Mouse (Mus musculus): Measurements from ENCODE around the gene Dcx. TPM values are rescaled to one million over a fixed set of nuclear protein-coding genes. Genes with fewer than 3 reads are reported as not detected.

Dcx gene
- polyA plus RNA-seq, 1 experiment = 2.8 TPM

- no peak overlapping the region for H3K27ac ChIP-seq (ENCODE audit: insufficient read depth, low read length)
- no peaks in the 10 kb centered on the region for H3K27me3 ChIP-seq (ENCODE audit: control insufficient read depth, insufficient read depth, low read length)
- 75% methylated on average over 4 of the region's 4 CpGs for WGBS
- DNase-seq = no peak
- TF ChIP-seq CTCF (IDR thresholded peaks at IDR 0.05; ENCODE audit: borderline replicate concordance, insufficient read depth, low read depth, low read length) (no peak), POLR2A (IDR thresholded peaks at IDR 0.05; ENCODE audit: borderline replicate concordance, insufficient read depth, low read length) (no peak)
- H3K4me3 ChIP-seq (replicated peaks; ENCODE audit: insufficient read depth, low read depth, low read length) = no peak overlapping the region
- no peaks in the 10 kb centered on the region for H3K4me1 ChIP-seq (ENCODE audit: control insufficient read depth, insufficient read depth, low read length)
Measured at GRCm38 (mm10) chrX:143881806-143882468, 51.2 kb downstream of the Dcx start.

DNA sequence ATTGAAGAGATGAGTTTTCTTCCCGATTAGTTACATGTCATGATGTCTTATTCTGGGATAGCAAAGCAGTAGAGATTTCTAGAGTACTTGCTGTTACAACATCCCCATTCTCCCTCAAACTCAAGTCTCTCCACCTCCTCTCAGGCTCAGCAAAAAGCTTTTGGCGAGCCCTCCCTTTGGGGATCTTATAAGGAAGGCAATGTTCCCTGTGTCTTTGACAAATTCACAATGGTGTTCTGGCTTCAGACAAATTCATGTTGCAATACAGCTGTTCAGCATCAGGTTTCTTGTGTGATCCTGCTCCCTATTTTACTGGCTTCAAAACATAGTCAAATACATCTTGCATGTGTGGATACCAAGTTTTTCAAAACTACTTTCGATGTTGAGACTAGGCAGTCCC lies 53.5 kb downstream of the Dcx start:
- 87% methylated on average over 3 of the region's 3 CpGs for WGBS
- H3K27me3 ChIP-seq (ENCODE audit: control insufficient read depth, insufficient read depth, low read length) = no peaks in the 10 kb centered on the region
- no peak overlapping the region for H3K27ac ChIP-seq (ENCODE audit: insufficient read depth, low read length)
- TF ChIP-seq POLR2A (IDR thresholded peaks at IDR 0.05; ENCODE audit: borderline replicate concordance, insufficient read depth, low read length) = no peak
- no peak for TF ChIP-seq CTCF (IDR thresholded peaks at IDR 0.05; ENCODE audit: borderline replicate concordance, insufficient read depth, low read depth, low read length)
- no peaks in the 10 kb centered on the region for H3K4me1 ChIP-seq (ENCODE audit: control insufficient read depth, insufficient read depth, low read length)
- H3K4me3 ChIP-seq (replicated peaks; ENCODE audit: insufficient read depth, low read depth, low read length) = no peak overlapping the region
- DNase-seq = no peak

- Histone ChIP-seq H3K27ac (ENCODE audit: insufficient read depth, low read length) (no peak overlapping the region), H3K27me3 (ENCODE audit: control insufficient read depth, insufficient read depth, low read length) (no peaks in the 10 kb centered on the region), H3K4me1 (ENCODE audit: control insufficient read depth, insufficient read depth, low read length) (no peaks in the 10 kb centered on the region), H3K4me3 (replicated peaks; ENCODE audit: insufficient read depth, low read depth, low read length) (no peak overlapping the region)
- no peak for TF ChIP-seq CTCF (IDR thresholded peaks at IDR 0.05; ENCODE audit: borderline replicate concordance, insufficient read depth, low read depth, low read length)
- TF ChIP-seq POLR2A (IDR thresholded peaks at IDR 0.05; ENCODE audit: borderline replicate concordance, insufficient read depth, low read length) = no peak
- WGBS = 88% methylated on average over 5 of the region's 5 CpGs
- DNase-seq = no peak
Measured at GRCm38 (mm10) chrX:143867129-143867664, 65.9 kb downstream of the Dcx start.

DNA sequence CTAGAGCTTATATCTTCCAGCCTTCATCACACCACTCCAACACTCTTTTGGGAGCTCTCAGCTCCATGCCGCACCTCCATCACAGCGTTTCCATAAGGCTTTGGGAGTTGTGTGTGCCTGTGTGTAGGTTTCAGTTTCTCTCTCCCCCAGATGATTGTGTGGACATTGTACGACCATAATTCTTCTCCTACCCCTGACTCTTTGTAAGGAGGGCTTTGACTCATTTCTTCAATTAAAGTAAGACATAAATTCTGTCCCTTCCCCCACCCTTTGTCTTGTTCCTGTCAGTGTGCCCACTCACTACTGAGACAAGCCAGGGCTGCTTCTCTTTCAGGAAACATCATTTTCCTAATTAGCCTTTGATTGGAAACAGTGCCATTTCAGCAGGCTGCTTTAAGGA lies 81.8 kb downstream of the Dcx start:
- no peak for DNase-seq
- 80% methylated on average over 3 of the region's 3 CpGs for WGBS
- H3K27me3 ChIP-seq (ENCODE audit: control insufficient read depth, insufficient read depth, low read length) = no peaks in the 10 kb centered on the region

GRCm38 (mm10) chrX:143849969-143850368 lies 83.1 kb downstream of the Dcx start:
- TF ChIP-seq POLR2A (IDR thresholded peaks at IDR 0.05; ENCODE audit: borderline replicate concordance, insufficient read depth, low read length) = no peak
- TF ChIP-seq CTCF (IDR thresholded peaks at IDR 0.05; ENCODE audit: borderline replicate concordance, insufficient read depth, low read depth, low read length) = no peak
- 85% methylated on average over 3 of the region's 3 CpGs for WGBS
- H3K4me1 ChIP-seq (ENCODE audit: control insufficient read depth, insufficient read depth, low read length) = no peaks in the 10 kb centered on the region
- H3K27me3 ChIP-seq (ENCODE audit: control insufficient read depth, insufficient read depth, low read length) = no peaks in the 10 kb centered on the region
- no peak for DNase-seq
- no peak overlapping the region for H3K27ac ChIP-seq (ENCODE audit: insufficient read depth, low read length)
- H3K4me3 ChIP-seq (replicated peaks; ENCODE audit: insufficient read depth, low read depth, low read length) = no peak overlapping the region

More for the DNA sequence above, 81.8 kb downstream of the Dcx start:
- Histone ChIP-seq H3K27ac (ENCODE audit: insufficient read depth, low read length) (no peak overlapping the region), H3K4me1 (ENCODE audit: control insufficient read depth, insufficient read depth, low read length) (no peaks in the 10 kb centered on the region), H3K4me3 (replicated peaks; ENCODE audit: insufficient read depth, low read depth, low read length) (no peak overlapping the region)
- TF ChIP-seq POLR2A (IDR thresholded peaks at IDR 0.05; ENCODE audit: borderline replicate concordance, insufficient read depth, low read length) (no peak), CTCF (IDR thresholded peaks at IDR 0.05; ENCODE audit: borderline replicate concordance, insufficient read depth, low read depth, low read length) (no peak)

DNA sequence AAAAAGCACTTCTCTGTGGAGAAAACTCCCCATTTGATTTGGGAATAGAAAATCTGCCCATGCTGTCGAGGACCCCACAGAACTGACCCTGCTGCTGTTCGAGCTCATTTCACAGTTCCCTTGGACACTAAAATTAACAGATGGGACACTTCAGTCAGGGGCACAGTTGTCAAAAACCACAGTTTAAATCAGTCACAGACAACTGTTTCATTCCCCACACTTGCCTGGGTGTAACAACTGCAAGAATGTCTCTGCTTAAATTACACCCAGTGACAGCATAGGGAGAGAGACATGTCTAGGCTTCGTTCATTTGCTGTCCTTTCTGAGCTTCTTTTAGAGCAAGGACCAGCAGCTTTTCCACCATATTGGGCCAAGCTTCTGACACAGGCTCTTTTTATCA lies 86.5 kb downstream of the Dcx start:
- no peak overlapping the region for H3K4me3 ChIP-seq (replicated peaks; ENCODE audit: insufficient read depth, low read depth, low read length)
- WGBS = 66% methylated on average over 3 of the region's 3 CpGs
- no peak for TF ChIP-seq CTCF (IDR thresholded peaks at IDR 0.05; ENCODE audit: borderline replicate concordance, insufficient read depth, low read depth, low read length)
- no peak for TF ChIP-seq POLR2A (IDR thresholded peaks at IDR 0.05; ENCODE audit: borderline replicate concordance, insufficient read depth, low read length)
- no peaks in the 10 kb centered on the region for H3K4me1 ChIP-seq (ENCODE audit: control insufficient read depth, insufficient read depth, low read length)
- DNase-seq = no peak
- H3K27me3 ChIP-seq (ENCODE audit: control insufficient read depth, insufficient read depth, low read length) = no peaks in the 10 kb centered on the region
- no peak overlapping the region for H3K27ac ChIP-seq (ENCODE audit: insufficient read depth, low read length)

DNA sequence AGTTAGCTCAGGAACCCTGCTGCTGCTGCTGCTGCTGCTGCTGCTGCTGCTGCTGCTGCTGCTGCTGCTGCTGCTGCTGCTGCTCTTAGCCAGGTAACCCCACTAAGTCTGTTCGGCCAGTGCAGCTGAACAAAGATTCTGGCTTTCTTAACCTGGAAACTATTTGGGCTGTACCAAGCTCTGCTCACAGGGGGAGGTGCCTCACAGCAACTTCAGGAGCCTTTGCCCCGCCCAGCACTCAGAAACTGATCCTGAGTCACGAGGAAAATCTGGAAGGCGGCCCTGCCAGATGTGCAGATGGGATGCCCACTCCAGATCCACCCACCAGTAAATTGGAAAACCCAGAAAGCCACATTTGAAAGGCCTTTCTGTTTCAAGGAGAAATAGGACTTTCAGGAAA lies 105.9 kb downstream of the Dcx start, which contains the start of gene Capn6:
Capn6 (minus strand) TSS at position 203 of the 400 bp plus-strand sequence.
- 61% methylated on average over 4 of the region's 4 CpGs for WGBS
- no peaks in the 10 kb centered on the region for H3K4me1 ChIP-seq (ENCODE audit: control insufficient read depth, insufficient read depth, low read length)
- no peaks in the 10 kb centered on the region for H3K27me3 ChIP-seq (ENCODE audit: control insufficient read depth, insufficient read depth, low read length)
- H3K27ac ChIP-seq (ENCODE audit: insufficient read depth, low read length) = no peak within 1 kb of the TSS
- TF ChIP-seq POLR2A (IDR thresholded peaks at IDR 0.05; ENCODE audit: borderline replicate concordance, insufficient read depth, low read length) = no peak
- no peak for TF ChIP-seq CTCF (IDR thresholded peaks at IDR 0.05; ENCODE audit: borderline replicate concordance, insufficient read depth, low read depth, low read length)
- H3K4me3 ChIP-seq (replicated peaks; ENCODE audit: insufficient read depth, low read depth, low read length) = no peak within 1 kb of the TSS
- DNase-seq = no peak

GRCm38 (mm10) chrX:143826521-143826920 lies 106.6 kb downstream of the Dcx start:
- no peaks in the 10 kb centered on the region for H3K4me1 ChIP-seq (ENCODE audit: control insufficient read depth, insufficient read depth, low read length)
- TF ChIP-seq CTCF (IDR thresholded peaks at IDR 0.05; ENCODE audit: borderline replicate concordance, insufficient read depth, low read depth, low read length) = no peak
- no peak for TF ChIP-seq POLR2A (IDR thresholded peaks at IDR 0.05; ENCODE audit: borderline replicate concordance, insufficient read depth, low read length)
- no peak for DNase-seq
- no peaks in the 10 kb centered on the region for H3K27me3 ChIP-seq (ENCODE audit: control insufficient read depth, insufficient read depth, low read length)
- H3K27ac ChIP-seq (ENCODE audit: insufficient read depth, low read length) = no peak overlapping the region
- WGBS = 80% methylated on average over 4 of the region's 4 CpGs
- H3K4me3 ChIP-seq (replicated peaks; ENCODE audit: insufficient read depth, low read depth, low read length) = no peak overlapping the region

All from cerebellum, adult 2 months (tissue).